Mouse (Mus musculus) heart, adult 9 months (tissue): Measurements from ENCODE around the gene Fam229a.

ENCODE experiments used
- DNase-seq, 2 experiments: peaks; one replicate each; pipeline ENCODE4 v3.0.0; 2022; ENCODE audit warnings: low spot score in 2 of 2

The Fam229a gene

GRCm38 (mm10) chr4:129495672-129496562 is 4.9 kb downstream of the Fam229a start:
- peak in 1 of 2 experiments; percentile 35 for DNase-seq

GRCm38 (mm10) chr4:129496631-129497030 is 5.6 kb downstream of the Fam229a start:
- DNase-seq = peak; percentile 53 to 72

- no peak for DNase-seq
These were observed 8.0 kb downstream of the Fam229a start for GRCm38 (mm10) chr4:129498941-129499340.

GRCm38 (mm10) chr4:129500017-129500416 is 9.0 kb downstream of the Fam229a start:
- DNase-seq = no peak

- peak; percentile 89 for DNase-seq
These were observed 9.9 kb downstream of the Fam229a start for GRCm38 (mm10) chr4:129500607-129501566.

- DNase-seq = no peak
These were observed 11.4 kb downstream of the Fam229a start for GRCm38 (mm10) chr4:129502327-129502888.

GRCm38 (mm10) chr4:129502901-129503444 is 12.0 kb downstream of the Fam229a start:
- no peak for DNase-seq

GRCm38 (mm10) chr4:129505511-129505910 is 14.5 kb downstream of the Fam229a start:
- DNase-seq = no peak

- no peak for DNase-seq
These were observed 16.6 kb downstream of the Fam229a start for GRCm38 (mm10) chr4:129507434-129508236.

- DNase-seq = no peak
These were observed 17.2 kb downstream of the Fam229a start for GRCm38 (mm10) chr4:129508237-129508515.

GRCm38 (mm10) chr4:129508834-129509600 is 18.0 kb downstream of the Fam229a start:
- DNase-seq = no peak

- DNase-seq = no peak
These were observed 18.7 kb downstream of the Fam229a start for GRCm38 (mm10) chr4:129509650-129510049.

GRCm38 (mm10) chr4:129510723-129511412 is 19.9 kb downstream of the Fam229a start:
- DNase-seq = no peak

- DNase-seq = no peak
These were observed 20.6 kb downstream of the Fam229a start for GRCm38 (mm10) chr4:129511413-129512096.

GRCm38 (mm10) chr4:129513086-129513767 is 22.2 kb downstream of the Fam229a start, which contains the start of gene Marcksl1:
Gene Marcksl1, plus strand, starts transcription at chr4:129513581.
- peak; percentile 66 to 76 for DNase-seq

GRCm38 (mm10) chr4:129513891-129514290 is 22.9 kb downstream of the Fam229a start:
- no peak for DNase-seq

- no peak for DNase-seq
These were observed 23.4 kb downstream of the Fam229a start for GRCm38 (mm10) chr4:129514300-129514898.

GRCm38 (mm10) chr4:129516925-129517324 is 25.9 kb downstream of the Fam229a start:
- no peak for DNase-seq
